Mouse (Mus musculus): ENCODE data around the gene Prkch.

- TF ChIP-seq CTCF (IDR thresholded peaks at IDR 0.05; ENCODE audit: insufficient read depth, low read depth, low read length) = no peak
- no peak for TF ChIP-seq POLR2A (IDR thresholded peaks at IDR 0.05; ENCODE audit: insufficient read depth, low read depth, low read length)
These were observed 1.3 kb upstream of the Prkch start for GRCm38 (mm10) chr12:73583318-73583717.
